Mouse (Mus musculus) lung, postnatal 0 days (tissue): ENCODE data around the gene Ppp1r26. TPM values are rescaled to one million over a fixed set of nuclear protein-coding genes. Genes with fewer than 3 reads are reported as not detected.

Experiments
- ATAC-seq: fragments of 200-750 bp; cut with Nextera tagmentation; 2 replicates; pipeline ENCODE4 v1.8.0; 2017; ENCODE audit warnings: moderate library complexity
- DNase-seq: peaks from one replicate; pipeline ENCODE4 v3.0.0-alpha.2; 2016; ENCODE audit warnings: low spot score
- H3K27ac ChIP-seq: fragments of 300-500 bp; sonication (generic); 2 replicates; pipeline ENCODE4 v1.5.1; 2014; ENCODE audit warnings: antibody characterized with exemption, mild to moderate bottlenecking, low read length, mixed read lengths
- H3K27me3 ChIP-seq: fragments of 300-500 bp; sonication (generic); replicated peaks from 2 replicates; pipeline ENCODE4 v1.6.1; 2014; ENCODE audit warnings: low read length, mixed read lengths; ENCODE audit not compliant: insufficient read depth
- H3K36me3 ChIP-seq: fragments of 300-500 bp; sonication (generic); 2 replicates; pipeline ENCODE4 v1.6.1; 2014; ENCODE audit warnings: low read length, mixed read lengths; ENCODE audit not compliant: insufficient read depth
- H3K4me1 ChIP-seq: fragments of 300-500 bp; sonication (generic); 2 replicates; pipeline ENCODE4 v1.6.1; 2014; ENCODE audit warnings: antibody characterized with exemption, low read depth, low read length, mixed read lengths; ENCODE audit not compliant: insufficient read depth
- H3K4me2 ChIP-seq: fragments of 300-500 bp; sonication (generic); replicated peaks from 2 replicates; pipeline ENCODE4 v1.6.1; 2014; ENCODE audit warnings: low read depth, mild to moderate bottlenecking, low read length, moderate library complexity, mixed read lengths
- H3K4me3 ChIP-seq: fragments of 300-500 bp; sonication (generic); 2 replicates; pipeline ENCODE4 v1.5.1; 2014; ENCODE audit warnings: low read depth, low read length
- H3K9ac ChIP-seq: fragments of 300-500 bp; sonication (generic); replicated peaks from 2 replicates; pipeline ENCODE4 v1.6.1; 2014; ENCODE audit warnings: low read depth, mild to moderate bottlenecking
- H3K9me3 ChIP-seq: fragments of 300-500 bp; sonication (generic); 2 replicates; pipeline ENCODE4 v1.6.1; 2016; ENCODE audit warnings: low read length, mixed read lengths
- CTCF ChIP-seq: IDR thresholded peaks from 2 replicates; pipeline ENCODE4 v1.5.1; 2016; ENCODE audit warnings: antibody characterized with exemption, mild to moderate bottlenecking
- EP300 ChIP-seq: IDR thresholded peaks from 2 replicates; pipeline ENCODE4 v1.6.1; 2016; ENCODE audit warnings: antibody characterized with exemption, mild to moderate bottlenecking, control low read depth
- WGBS: fragments of 180-500 bp; shearing (Covaris S2); extraction: QIAGEN DNeasy Blood & Tissue Kit; methylation state at CpG from one replicate; pipeline ENCODE4 v1.1.7; 2014; 5-methylcytosine and 5-hydroxymethylcytosine counted together
- polyA plus RNA-seq: library from polyadenylated mRNA; unstranded; fragments of >200 nt; fragmentation: Nextera tagmentation; extraction: Ambion mirVana; gene quantifications from 2 replicates; pipeline ENCODE4 v1.2.1, GENCODE M21; 2015

Ppp1r26 gene
- polyA plus RNA-seq, result 1.6 and 2.4 TPM in 2 replicates

GRCm38 (mm10) chr2:28446515-28447314 lies at the start of gene Ppp1r26:
TSS of gene Ppp1r26 (plus strand) at chr2:28446800.
- H3K4me2 ChIP-seq, result peak within 1 kb of the TSS; percentile 98
- H3K27me3 ChIP-seq, result no peaks in the 10 kb centered on the region
- H3K4me3 ChIP-seq, result peak within 1 kb of the TSS; percentile 68
- H3K4me1 ChIP-seq, result no peaks in the 10 kb centered on the region
- no peaks in the 10 kb centered on the region for H3K36me3 ChIP-seq
- DNase-seq (peak; percentile 39), ATAC-seq (peak; percentile 82)
- no peaks in the 10 kb centered on the region for H3K9me3 ChIP-seq
- peak within 1 kb of the TSS; percentile 75 for H3K27ac ChIP-seq
- TF ChIP-seq EP300 (no peak), CTCF (no peak)
- WGBS, result 2% methylated on average over 41 of the region's 118 CpGs
- H3K9ac ChIP-seq, result peak within 1 kb of the TSS; percentile 58

- Histone ChIP-seq H3K4me2 (no peak overlapping the region), H3K9me3 (no peaks in the 10 kb centered on the region), H3K27me3 (no peaks in the 10 kb centered on the region), H3K36me3 (no peaks in the 10 kb centered on the region), H3K4me3 (no peak overlapping the region), H3K27ac (no peak overlapping the region), H3K4me1 (no peaks in the 10 kb centered on the region), H3K9ac (no peak overlapping the region)
- DNase-seq (no peak), ATAC-seq (no peak)
- 53% methylated on average over 2 of the region's 2 CpGs for WGBS
- TF ChIP-seq CTCF (no peak), EP300 (no peak)
Measured at GRCm38 (mm10) chr2:28396928-28397327, 49.7 kb upstream of the Ppp1r26 start.

- DNase-seq (no peak), ATAC-seq (no peak)
- H3K9ac ChIP-seq, result no peak overlapping the region
- no peaks in the 10 kb centered on the region for H3K27me3 ChIP-seq
- no peaks in the 10 kb centered on the region for H3K9me3 ChIP-seq
- 67% methylated on average over 4 of the region's 4 CpGs for WGBS
- no peak overlapping the region for H3K4me3 ChIP-seq
- H3K4me2 ChIP-seq, result no peak overlapping the region
- H3K27ac ChIP-seq, result no peak overlapping the region
- TF ChIP-seq CTCF, result no peak
- no peaks in the 10 kb centered on the region for H3K36me3 ChIP-seq
- no peaks in the 10 kb centered on the region for H3K4me1 ChIP-seq
Measured at GRCm38 (mm10) chr2:28397417-28398119, 49.0 kb upstream of the Ppp1r26 start.

GRCm38 (mm10) chr2:28401647-28402046 lies 45.0 kb upstream of the Ppp1r26 start:
- Histone ChIP-seq H3K27ac (no peak overlapping the region), H3K4me3 (no peak overlapping the region), H3K36me3 (no peaks in the 10 kb centered on the region), H3K9ac (no peak overlapping the region), H3K9me3 (no peaks in the 10 kb centered on the region), H3K27me3 (no peaks in the 10 kb centered on the region), H3K4me1 (no peaks in the 10 kb centered on the region), H3K4me2 (no peak overlapping the region)
- 30% methylated on average over 11 of the region's 11 CpGs for WGBS
- DNase-seq, result peak; percentile 66
- peak; percentile 69 for ATAC-seq
- no peak for TF ChIP-seq CTCF
- TF ChIP-seq EP300, result peak; percentile 70

GRCm38 (mm10) chr2:28402128-28402527 lies 44.5 kb upstream of the Ppp1r26 start:
- Histone ChIP-seq H3K4me3 (no peak overlapping the region), H3K27me3 (no peaks in the 10 kb centered on the region), H3K36me3 (no peaks in the 10 kb centered on the region), H3K9me3 (no peaks in the 10 kb centered on the region), H3K4me1 (no peaks in the 10 kb centered on the region), H3K27ac (no peak overlapping the region), H3K9ac (no peak overlapping the region), H3K4me2 (no peak overlapping the region)
- no peak for TF ChIP-seq EP300
- no peak for TF ChIP-seq CTCF
- DNase-seq, result no peak
- ATAC-seq, result no peak

- no peak overlapping the region for H3K27ac ChIP-seq
- H3K27me3 ChIP-seq, result no peaks in the 10 kb centered on the region
- H3K9ac ChIP-seq, result no peak overlapping the region
- TF ChIP-seq CTCF (no peak), EP300 (no peak)
- no peak overlapping the region for H3K4me3 ChIP-seq
- H3K36me3 ChIP-seq, result no peaks in the 10 kb centered on the region
- WGBS, result 22% methylated on average over 7 of the region's 7 CpGs
- DNase-seq, result no peak
- ATAC-seq, result no peak
- no peaks in the 10 kb centered on the region for H3K4me1 ChIP-seq
- no peaks in the 10 kb centered on the region for H3K9me3 ChIP-seq
- no peak overlapping the region for H3K4me2 ChIP-seq
Measured at GRCm38 (mm10) chr2:28407796-28408195, 38.8 kb upstream of the Ppp1r26 start.
